Mouse (Mus musculus) neural tube, embryonic 15.5 days (tissue): ENCODE data around the gene Smpd4. TPM values are rescaled to one million over a fixed set of nuclear protein-coding genes. Genes with fewer than 3 reads are reported as not detected.

Experiments
- ATAC-seq: fragments of 200-750 bp; cut with Nextera tagmentation; 2 replicates; pipeline ENCODE4 v1.8.0; 2017; ENCODE audit warnings: mild to moderate bottlenecking, moderate TSS enrichment, moderate library complexity; ENCODE audit not compliant: low FRiP score
- H3K27ac ChIP-seq: fragments of 300-500 bp; sonication (generic); replicated peaks from 2 replicates; pipeline ENCODE4 v1.5.1; 2015; ENCODE audit warnings: mild to moderate bottlenecking, inconsistent platforms
- H3K27me3 ChIP-seq: fragments of 300-500 bp; sonication (generic); replicated peaks from 2 replicates; pipeline ENCODE4 v1.6.1; 2015; ENCODE audit warnings: inconsistent platforms
- H3K36me3 ChIP-seq: fragments of 300-500 bp; sonication (generic); 2 replicates; pipeline ENCODE4 v1.6.1; 2015; ENCODE audit warnings: inconsistent platforms
- H3K4me1 ChIP-seq: fragments of 300-500 bp; sonication (generic); 2 replicates; pipeline ENCODE4 v1.6.1; 2015; ENCODE audit warnings: inconsistent platforms
- H3K4me2 ChIP-seq: fragments of 300-500 bp; sonication (generic); 2 replicates; pipeline ENCODE4 v1.6.1; 2015; ENCODE audit warnings: inconsistent platforms, mild to moderate bottlenecking, moderate library complexity
- H3K4me3 ChIP-seq: fragments of 300-500 bp; sonication (generic); replicated peaks from 2 replicates; pipeline ENCODE4 v1.5.1; 2015; ENCODE audit warnings: mild to moderate bottlenecking, inconsistent platforms
- H3K9ac ChIP-seq: fragments of 300-500 bp; sonication (generic); replicated peaks from 2 replicates; pipeline ENCODE4 v1.6.1; 2015; ENCODE audit warnings: mild to moderate bottlenecking, inconsistent platforms
- H3K9me3 ChIP-seq: fragments of 300-500 bp; sonication (generic); replicated peaks from 2 replicates; pipeline ENCODE4 v1.6.1; 2016; ENCODE audit warnings: inconsistent platforms
- WGBS: fragments of 180-500 bp; shearing (Covaris S2); methylation state at CpG from one replicate; pipeline ENCODE4 v1.1.7; 2015; ENCODE audit warnings: mixed read lengths; 5-methylcytosine and 5-hydroxymethylcytosine counted together
- polyA plus RNA-seq: library from polyadenylated mRNA; unstranded; fragments of >200 nt; fragmentation: Nextera tagmentation; extraction: Ambion mirVana; gene quantifications from 2 replicates; pipeline ENCODE4 v1.2.1, GENCODE M21; 2015

The Smpd4 gene
- polyA plus RNA-seq, 1 experiment from 2014 or later, result 25.8 TPM

GRCm38 (mm10) chr16:17639951-17640350, 20.8 kb downstream of the Smpd4 start:
- no peak overlapping the region for H3K4me3 ChIP-seq
- 96% methylated on average over 6 of the region's 6 CpGs for WGBS
- H3K36me3 ChIP-seq, result peaks cover 66% of the 10 kb centered on the region
- ATAC-seq, result no peak
- H3K9ac ChIP-seq, result no peak overlapping the region
- no peaks in the 10 kb centered on the region for H3K9me3 ChIP-seq
- H3K27me3 ChIP-seq, result no peaks in the 10 kb centered on the region
- H3K27ac ChIP-seq, result no peak overlapping the region
- no peaks in the 10 kb centered on the region for H3K4me1 ChIP-seq
- H3K4me2 ChIP-seq, result no peak overlapping the region

- Histone ChIP-seq H3K4me2 (no peak overlapping the region), H3K9me3 (no peaks in the 10 kb centered on the region), H3K27me3 (no peaks in the 10 kb centered on the region), H3K27ac (no peak overlapping the region), H3K9ac (no peak overlapping the region), H3K36me3 (peaks cover 66% of the 10 kb centered on the region), H3K4me3 (no peak overlapping the region), H3K4me1 (no peaks in the 10 kb centered on the region)
- 92% methylated on average over 9 of the region's 9 CpGs for WGBS
- no peak for ATAC-seq
These were observed 21.6 kb downstream of the Smpd4 start for GRCm38 (mm10) chr16:17640706-17641105.

- 86% methylated on average over 6 of the region's 6 CpGs for WGBS
- Histone ChIP-seq H3K9me3 (no peaks in the 10 kb centered on the region), H3K4me3 (no peak overlapping the region), H3K4me1 (peaks cover 4% of the 10 kb centered on the region), H3K27me3 (no peaks in the 10 kb centered on the region), H3K4me2 (no peak overlapping the region), H3K9ac (no peak overlapping the region), H3K27ac (no peak overlapping the region), H3K36me3 (peaks cover 62% of the 10 kb centered on the region)
- no peak for ATAC-seq
These were observed 22.1 kb downstream of the Smpd4 start for GRCm38 (mm10) chr16:17641301-17641700.

GRCm38 (mm10) chr16:17642311-17642710, 23.2 kb downstream of the Smpd4 start:
- Histone ChIP-seq H3K4me2 (no peak overlapping the region), H3K36me3 (peaks cover 61% of the 10 kb centered on the region), H3K4me3 (no peak overlapping the region), H3K9me3 (no peaks in the 10 kb centered on the region), H3K9ac (no peak overlapping the region), H3K4me1 (peaks cover 12% of the 10 kb centered on the region), H3K27me3 (no peaks in the 10 kb centered on the region), H3K27ac (no peak overlapping the region)
- WGBS, result 89% methylated on average over 8 of the region's 8 CpGs
- no peak for ATAC-seq

GRCm38 (mm10) chr16:17643437-17643990, 24.4 kb downstream of the Smpd4 start:
- no peak overlapping the region for H3K27ac ChIP-seq
- no peak overlapping the region for H3K4me2 ChIP-seq
- no peaks in the 10 kb centered on the region for H3K27me3 ChIP-seq
- no peaks in the 10 kb centered on the region for H3K9me3 ChIP-seq
- H3K36me3 ChIP-seq, result peaks cover 53% of the 10 kb centered on the region
- no peak overlapping the region for H3K9ac ChIP-seq
- no peak for ATAC-seq
- H3K4me1 ChIP-seq, result peaks cover 17% of the 10 kb centered on the region
- H3K4me3 ChIP-seq, result no peak overlapping the region
- 93% methylated on average over 4 of the region's 4 CpGs for WGBS

GRCm38 (mm10) chr16:17646310-17647114, 27.4 kb downstream of the Smpd4 start, which contains the start of gene Ccdc74a:
Gene Ccdc74a (plus strand): TSS chr16:17646470.
- peak within 1 kb of the TSS; percentile 68 for H3K27ac ChIP-seq
- peak within 1 kb of the TSS; percentile 70 for H3K9ac ChIP-seq
- peak within 1 kb of the TSS; percentile 72 for H3K4me3 ChIP-seq
- ATAC-seq, result peak; percentile 93
- no peaks in the 10 kb centered on the region for H3K27me3 ChIP-seq
- H3K4me1 ChIP-seq, result peaks cover 17% of the 10 kb centered on the region
- WGBS, result 2% methylated on average over 64 of the region's 65 CpGs
- H3K9me3 ChIP-seq, result no peaks in the 10 kb centered on the region
- H3K4me2 ChIP-seq, result peak within 1 kb of the TSS; percentile 87
- H3K36me3 ChIP-seq, result peaks cover 42% of the 10 kb centered on the region

- H3K4me1 ChIP-seq, result peaks cover 17% of the 10 kb centered on the region
- no peak overlapping the region for H3K27ac ChIP-seq
- peak overlapping the region; percentile 70; the same call in 1 of the 2 replicates for H3K9ac ChIP-seq
- H3K27me3 ChIP-seq, result no peaks in the 10 kb centered on the region
- H3K4me3 ChIP-seq, result peak overlapping the region; percentile 72
- H3K4me2 ChIP-seq, result peak overlapping the region; percentile 87
- 21% methylated on average over 1 of the region's 1 CpGs for WGBS
- ATAC-seq, result peak; percentile 16; the same call in 1 of the 2 replicates
- H3K9me3 ChIP-seq, result no peaks in the 10 kb centered on the region
- H3K36me3 ChIP-seq, result peaks cover 44% of the 10 kb centered on the region
These were observed 28.0 kb downstream of the Smpd4 start for GRCm38 (mm10) chr16:17647156-17647555.

GRCm38 (mm10) chr16:17647566-17648340, 28.6 kb downstream of the Smpd4 start:
- Histone ChIP-seq H3K4me2 (peak overlapping the region; percentile 87), H3K4me3 (no peak overlapping the region), H3K4me1 (peaks cover 17% of the 10 kb centered on the region), H3K27me3 (no peaks in the 10 kb centered on the region), H3K36me3 (peaks cover 44% of the 10 kb centered on the region), H3K9ac (peak overlapping the region; percentile 70; the same call in 1 of the 2 replicates), H3K9me3 (no peaks in the 10 kb centered on the region), H3K27ac (no peak overlapping the region)
- 87% methylated on average over 10 of the region's 10 CpGs for WGBS
- ATAC-seq, result no peak

- no peak for ATAC-seq
- Histone ChIP-seq H3K27me3 (no peaks in the 10 kb centered on the region), H3K4me1 (peaks cover 17% of the 10 kb centered on the region), H3K27ac (no peak overlapping the region), H3K4me3 (no peak overlapping the region), H3K4me2 (no peak overlapping the region), H3K9ac (no peak overlapping the region), H3K9me3 (no peaks in the 10 kb centered on the region), H3K36me3 (peaks cover 54% of the 10 kb centered on the region)
- 87% methylated on average over 16 of the region's 16 CpGs for WGBS
These were observed 30.9 kb downstream of the Smpd4 start for GRCm38 (mm10) chr16:17649925-17650605.

GRCm38 (mm10) chr16:17650711-17651110, 31.6 kb downstream of the Smpd4 start:
- H3K4me3 ChIP-seq, result no peak overlapping the region
- WGBS, result 91% methylated on average over 1 of the region's 1 CpGs

GRCm38 (mm10) chr16:17652607-17653006, 33.5 kb downstream of the Smpd4 start:
- Histone ChIP-seq H3K9ac (no peak overlapping the region), H3K27me3 (no peaks in the 10 kb centered on the region), H3K4me1 (peaks cover 2% of the 10 kb centered on the region; the same call in 1 of the 2 replicates), H3K4me2 (no peak overlapping the region), H3K4me3 (no peak overlapping the region), H3K27ac (no peak overlapping the region), H3K36me3 (peaks cover 73% of the 10 kb centered on the region), H3K9me3 (no peaks in the 10 kb centered on the region)
- 95% methylated on average over 4 of the region's 4 CpGs for WGBS
- no peak for ATAC-seq

More at GRCm38 (mm10) chr16:17650711-17651110, 31.6 kb downstream of the Smpd4 start:
- Histone ChIP-seq H3K4me1 (peaks cover 17% of the 10 kb centered on the region), H3K36me3 (peaks cover 60% of the 10 kb centered on the region), H3K27me3 (no peaks in the 10 kb centered on the region), H3K27ac (no peak overlapping the region), H3K4me2 (no peak overlapping the region), H3K9ac (no peak overlapping the region), H3K9me3 (no peaks in the 10 kb centered on the region)
- ATAC-seq, result no peak
